Mouse (Mus musculus): ENCODE measurements around the gene Snapc3.
"Not testable (repeated sequence)": the region's sequence is repeated elsewhere in the genome, so short reads cannot be mapped to it uniquely, and the experiment has no call there.

The Snapc3 gene

GRCm38 (mm10) chr4:83501037-83501430, 83.5 kb downstream of the Snapc3 start:
- no peak for DNase-seq

GRCm38 (mm10) chr4:83509600-83509999, 92.1 kb downstream of the Snapc3 start:
- no peak for DNase-seq

GRCm38 (mm10) chr4:83511083-83511482, 93.6 kb downstream of the Snapc3 start:
- DNase-seq, result no peak

GRCm38 (mm10) chr4:83512217-83512616, 94.7 kb downstream of the Snapc3 start:
- DNase-seq, result no peak

GRCm38 (mm10) chr4:83512644-83513043, 95.1 kb downstream of the Snapc3 start:
- no peak for DNase-seq

GRCm38 (mm10) chr4:83514183-83514582, 96.7 kb downstream of the Snapc3 start:
- no peak for DNase-seq

- no peak for DNase-seq
Measured at GRCm38 (mm10) chr4:83514976-83515669, 97.6 kb downstream of the Snapc3 start.

- DNase-seq, result not testable (repeated sequence)
Measured at GRCm38 (mm10) chr4:83516144-83516543, 98.6 kb downstream of the Snapc3 start.
